Mouse (Mus musculus) cerebellum, adult 2 months (tissue): Measurements from ENCODE around the gene Ctdnep1. TPM values are rescaled to one million over a fixed set of nuclear protein-coding genes. Genes with fewer than 3 reads are reported as not detected.

ENCODE experiments used
- DNase-seq, 2 experiments: peaks; one replicate each; pipeline ENCODE4 v3.0.0; 2021
- H3K27ac ChIP-seq: fragments of 200-500 bp; 2 replicates; pipeline ENCODE4 v1.5.1; 2012; ENCODE audit warnings: low read length, control low read depth, inconsistent platforms; ENCODE audit not compliant: insufficient read depth
- H3K27me3 ChIP-seq: fragments of 200-500 bp; 2 replicates; pipeline ENCODE4 v1.6.1; 2012; ENCODE audit warnings: inconsistent platforms, mild to moderate bottlenecking, low read length, moderate library complexity; ENCODE audit not compliant: control insufficient read depth, insufficient read depth
- H3K4me1 ChIP-seq: fragments of 200-500 bp; 2 replicates; pipeline ENCODE4 v1.6.1; 2011; ENCODE audit warnings: low read length; ENCODE audit not compliant: control insufficient read depth, insufficient read depth
- H3K4me3 ChIP-seq: fragments of 200-500 bp; replicated peaks from 2 replicates; pipeline ENCODE3; 2011; ENCODE audit warnings: mild to moderate bottlenecking, low read depth, low read length, control low read depth; ENCODE audit not compliant: insufficient read depth
- CTCF ChIP-seq: fragments of 200-500 bp; IDR thresholded peaks from 2 replicates; pipeline ENCODE4 v1.5.1; 2011; ENCODE audit warnings: low read depth, mild to moderate bottlenecking, control low read depth, low read length, moderate library complexity, borderline replicate concordance; ENCODE audit not compliant: insufficient read depth
- POLR2A ChIP-seq: fragments of 200-500 bp; IDR thresholded peaks from 2 replicates; pipeline ENCODE4 v1.6.1; 2011; ENCODE audit warnings: low read length, control low read depth, borderline replicate concordance; ENCODE audit not compliant: insufficient read depth
- whole genome bisulfite sequencing: fragments of 180-500 bp; shearing (Covaris S2); methylation state at CpG from one replicate; pipeline ENCODE4 v1.1.7; 2018; 5-methylcytosine and 5-hydroxymethylcytosine counted together
- polyA plus RNA-seq: library from polyadenylated mRNA; depleted of rRNA; stranded (reverse); fragments of >200 nt; gene quantifications from 2 replicates; pipeline ENCODE4 v1.2.3, GENCODE M21; 2012

The Ctdnep1 gene
- polyA plus RNA-seq, 1 experiment, result 108 TPM

GRCm38 (mm10) chr11:69936156-69936555 lies 44.8 kb upstream of the Ctdnep1 start:
- no peaks in the 10 kb centered on the region for H3K27me3 ChIP-seq
- peak overlapping the region; percentile 36 for H3K4me3 ChIP-seq
- peaks cover 4% of the 10 kb centered on the region; the same call in 1 of the 2 replicates for H3K4me1 ChIP-seq
- TF ChIP-seq CTCF (no peak), POLR2A (no peak)
- DNase-seq, result no peak
- WGBS, result 1% methylated on average over 30 of the region's 30 CpGs
- H3K27ac ChIP-seq, result no peak overlapping the region

- Histone ChIP-seq H3K4me1 (peaks cover 4% of the 10 kb centered on the region; the same call in 1 of the 2 replicates), H3K27me3 (no peaks in the 10 kb centered on the region), H3K27ac (no peak overlapping the region), H3K4me3 (no peak overlapping the region)
- TF ChIP-seq POLR2A (no peak), CTCF (no peak)
- no peak for DNase-seq
- 18% methylated on average over 9 of the region's 9 CpGs for WGBS
Measured at GRCm38 (mm10) chr11:69936714-69937347, 44.1 kb upstream of the Ctdnep1 start.

- Histone ChIP-seq H3K27me3 (no peaks in the 10 kb centered on the region), H3K27ac (no peak overlapping the region), H3K4me1 (peaks cover 4% of the 10 kb centered on the region; the same call in 1 of the 2 replicates), H3K4me3 (no peak overlapping the region)
- TF ChIP-seq CTCF (no peak), POLR2A (no peak)
- no peak for DNase-seq
- 47% methylated on average over 4 of the region's 4 CpGs for WGBS
Measured at GRCm38 (mm10) chr11:69937385-69937784, 43.6 kb upstream of the Ctdnep1 start.

- no peak for DNase-seq
- TF ChIP-seq POLR2A, result no peak
- no peak for TF ChIP-seq CTCF
- H3K4me1 ChIP-seq, result peaks cover 4% of the 10 kb centered on the region; the same call in 1 of the 2 replicates
- WGBS, result 82% methylated on average over 5 of the region's 5 CpGs
- no peaks in the 10 kb centered on the region for H3K27me3 ChIP-seq
- no peak overlapping the region for H3K27ac ChIP-seq
- no peak overlapping the region for H3K4me3 ChIP-seq
Measured at GRCm38 (mm10) chr11:69937834-69938233, 43.1 kb upstream of the Ctdnep1 start.

- Histone ChIP-seq H3K27me3 (no peaks in the 10 kb centered on the region), H3K4me3 (no peak overlapping the region), H3K4me1 (peaks cover 4% of the 10 kb centered on the region; the same call in 1 of the 2 replicates), H3K27ac (no peak overlapping the region)
- no peak for DNase-seq
- 51% methylated on average over 9 of the region's 9 CpGs for WGBS
- TF ChIP-seq POLR2A (no peak), CTCF (no peak)
Measured at GRCm38 (mm10) chr11:69938401-69938979, 42.5 kb upstream of the Ctdnep1 start.

GRCm38 (mm10) chr11:69939181-69939580 lies 41.8 kb upstream of the Ctdnep1 start:
- TF ChIP-seq POLR2A (no peak), CTCF (no peak)
- Histone ChIP-seq H3K27ac (no peak overlapping the region), H3K4me1 (peaks cover 4% of the 10 kb centered on the region; the same call in 1 of the 2 replicates), H3K27me3 (no peaks in the 10 kb centered on the region), H3K4me3 (no peak overlapping the region)
- no peak for DNase-seq
- 67% methylated on average over 5 of the region's 5 CpGs for WGBS

- peaks cover 4% of the 10 kb centered on the region; the same call in 1 of the 2 replicates for H3K4me1 ChIP-seq
- DNase-seq, result no peak
- H3K27ac ChIP-seq, result no peak overlapping the region
- TF ChIP-seq POLR2A (no peak), CTCF (no peak)
- H3K27me3 ChIP-seq, result no peaks in the 10 kb centered on the region
- WGBS, result 92% methylated on average over 17 of the region's 17 CpGs
- H3K4me3 ChIP-seq, result no peak overlapping the region
Measured at GRCm38 (mm10) chr11:69939731-69940130, 41.2 kb upstream of the Ctdnep1 start.

- H3K4me3 ChIP-seq, result no peak overlapping the region
- no peak overlapping the region for H3K27ac ChIP-seq
- peaks cover 4% of the 10 kb centered on the region; the same call in 1 of the 2 replicates for H3K4me1 ChIP-seq
- DNase-seq, result no peak
- no peaks in the 10 kb centered on the region for H3K27me3 ChIP-seq
- WGBS, result 25% methylated on average over 4 of the region's 4 CpGs
- TF ChIP-seq POLR2A (no peak), CTCF (no peak)
Measured at GRCm38 (mm10) chr11:69940962-69941361, 40.0 kb upstream of the Ctdnep1 start.
